Mouse (Mus musculus) cerebellum, postnatal 10 days (tissue): ENCODE data around the gene Rcn3.
"Not testable (repeated sequence)": the region's sequence is repeated elsewhere in the genome, so short reads cannot be mapped to it uniquely, and the experiment has no call there.

Source experiments
- DNase-seq, 2 experiments: peaks; one replicate each; pipeline ENCODE4 v3.0.0; 2021; ENCODE audit warnings: mixed read lengths in 2 of 2

Rcn3 gene

GRCm38 (mm10) chr7:45097479-45097878, 5.5 kb upstream of the Rcn3 start:
- no peak for DNase-seq

GRCm38 (mm10) chr7:45095965-45096364, 3.9 kb upstream of the Rcn3 start:
- not testable (repeated sequence) for DNase-seq

GRCm38 (mm10) chr7:45095367-45095766, 3.3 kb upstream of the Rcn3 start:
- no peak for DNase-seq

- DNase-seq: no peak
Measured at GRCm38 (mm10) chr7:45094121-45094520, 2.1 kb upstream of the Rcn3 start.

- no peak for DNase-seq
Measured at GRCm38 (mm10) chr7:45093516-45093905, 1.5 kb upstream of the Rcn3 start.

GRCm38 (mm10) chr7:45092828-45093515, 951 bp upstream of the Rcn3 start:
- DNase-seq: no peak

GRCm38 (mm10) chr7:45091001-45091990, 725 bp downstream of the Rcn3 start:
- peak; percentile 48 to 51 for DNase-seq

- no peak for DNase-seq
Measured at GRCm38 (mm10) chr7:45090251-45090977, 1.6 kb downstream of the Rcn3 start.

GRCm38 (mm10) chr7:45088597-45088996, 3.4 kb downstream of the Rcn3 start:
- no peak for DNase-seq

GRCm38 (mm10) chr7:45086084-45086483, 5.9 kb downstream of the Rcn3 start:
- no peak for DNase-seq

GRCm38 (mm10) chr7:45083300-45083890, 8.6 kb downstream of the Rcn3 start:
- DNase-seq: no peak

- no peak for DNase-seq
Measured at GRCm38 (mm10) chr7:45082401-45083299, 9.4 kb downstream of the Rcn3 start.

GRCm38 (mm10) chr7:45081016-45081415, 11.0 kb downstream of the Rcn3 start:
- DNase-seq: no peak

- DNase-seq: peak; percentile 96 to 98
Measured at GRCm38 (mm10) chr7:45079856-45080255, 12.2 kb downstream of the Rcn3 start.

- peak; percentile 86 to 88 for DNase-seq
Measured at GRCm38 (mm10) chr7:45078513-45078912, 13.5 kb downstream of the Rcn3 start.

GRCm38 (mm10) chr7:45077829-45078228, 14.2 kb downstream of the Rcn3 start:
- DNase-seq: no peak

GRCm38 (mm10) chr7:45077322-45077721, 14.7 kb downstream of the Rcn3 start:
- DNase-seq: no peak

- no peak for DNase-seq
Measured at GRCm38 (mm10) chr7:45076501-45076900, 15.5 kb downstream of the Rcn3 start.

- no peak for DNase-seq
Measured at GRCm38 (mm10) chr7:45075405-45075804, 16.6 kb downstream of the Rcn3 start.

GRCm38 (mm10) chr7:45073949-45074348, 18.1 kb downstream of the Rcn3 start:
- no peak for DNase-seq

- no peak for DNase-seq
Measured at GRCm38 (mm10) chr7:45073171-45073707, 18.8 kb downstream of the Rcn3 start.
